Mouse (Mus musculus) liver, postnatal 0 days (tissue): ENCODE measurements at regions not wholly inside any gene's neighbourhood (a gene's known extent, or its start where the extent isn't known, plus 50 kb on each side); places are given as distances from the start of the nearest gene placed in this dataset.

Experiments
- ATAC-seq: fragments of 200-750 bp; cut with Nextera tagmentation; 2 replicates; pipeline ENCODE4 v1.8.0; 2017; ENCODE audit warnings: mild to moderate bottlenecking, moderate library complexity
- DNase-seq: peaks from one replicate; pipeline ENCODE4 v3.0.0-alpha.2; 2016
- H3K27ac ChIP-seq: fragments of 300-500 bp; sonication (generic); 2 replicates; pipeline ENCODE4 v1.5.1; 2014; ENCODE audit warnings: antibody characterized with exemption, moderate library complexity, mild to moderate bottlenecking, low read depth
- H3K27me3 ChIP-seq: fragments of 300-500 bp; sonication (generic); 2 replicates; pipeline ENCODE4 v1.6.1; 2014; ENCODE audit warnings: low read length, control low read depth, mixed read lengths; ENCODE audit not compliant: insufficient read depth
- H3K36me3 ChIP-seq: fragments of 300-500 bp; sonication (generic); replicated peaks from 2 replicates; pipeline ENCODE4 v1.6.1; 2014; ENCODE audit warnings: mild to moderate bottlenecking, control low read depth, low read length, moderate library complexity, mixed read lengths; ENCODE audit not compliant: insufficient read depth
- H3K4me1 ChIP-seq: fragments of 300-500 bp; sonication (generic); 2 replicates; pipeline ENCODE4 v1.6.1; 2014; ENCODE audit warnings: antibody characterized with exemption, mild to moderate bottlenecking, control low read depth; ENCODE audit not compliant: insufficient read depth
- H3K4me2 ChIP-seq: fragments of 300-500 bp; sonication (generic); 2 replicates; pipeline ENCODE4 v1.6.1; 2014; ENCODE audit warnings: low read depth, mild to moderate bottlenecking, low read length, moderate library complexity, mixed read lengths
- H3K4me3 ChIP-seq: fragments of 300-500 bp; sonication (generic); 2 replicates; pipeline ENCODE4 v1.5.1; 2014; ENCODE audit warnings: low read depth, low read length
- H3K9ac ChIP-seq: fragments of 300-500 bp; sonication (generic); replicated peaks from 2 replicates; pipeline ENCODE4 v1.6.1; 2014; ENCODE audit warnings: mild to moderate bottlenecking, moderate library complexity
- H3K9me3 ChIP-seq: fragments of 300-500 bp; sonication (generic); 2 replicates; pipeline ENCODE4 v1.6.1; 2016; ENCODE audit warnings: mild to moderate bottlenecking, control low read depth, low read length, mixed read lengths
- CTCF ChIP-seq: sonication (generic); IDR thresholded peaks from 2 replicates; pipeline ENCODE4 v1.5.1; 2016; ENCODE audit warnings: antibody characterized with exemption, low read depth
- EP300 ChIP-seq: IDR thresholded peaks from 2 replicates; pipeline ENCODE4 v1.6.1; 2016; ENCODE audit warnings: antibody characterized with exemption, low read depth, mild to moderate bottlenecking
- WGBS: fragments of 180-500 bp; shearing (Covaris S2); extraction: QIAGEN DNeasy Blood & Tissue Kit; methylation state at CpG from one replicate; pipeline ENCODE4 v1.1.7; 2014; ENCODE audit not compliant: insufficient replicate concordance; 5-methylcytosine and 5-hydroxymethylcytosine counted together

GRCm38 (mm10) chr11:17324651-17325050 is 67.3 kb downstream of the C1d start:
- TF ChIP-seq EP300: no peak
- no peak for TF ChIP-seq CTCF
- WGBS: 51% methylated on average over 4 of the region's 4 CpGs
- no peak overlapping the region for H3K4me2 ChIP-seq
- no peaks in the 10 kb centered on the region for H3K36me3 ChIP-seq
- no peaks in the 10 kb centered on the region for H3K9me3 ChIP-seq
- no peak overlapping the region for H3K9ac ChIP-seq
- no peaks in the 10 kb centered on the region for H3K27me3 ChIP-seq
- ATAC-seq: no peak
- no peak overlapping the region for H3K27ac ChIP-seq
- no peak for DNase-seq
- no peaks in the 10 kb centered on the region for H3K4me1 ChIP-seq
- no peak overlapping the region for H3K4me3 ChIP-seq

- Histone ChIP-seq H3K27me3 (no peaks in the 10 kb centered on the region), H3K4me2 (no peak overlapping the region), H3K27ac (no peak overlapping the region), H3K9ac (no peak overlapping the region), H3K9me3 (no peaks in the 10 kb centered on the region), H3K4me3 (no peak overlapping the region), H3K4me1 (no peaks in the 10 kb centered on the region), H3K36me3 (no peaks in the 10 kb centered on the region)
- WGBS: 79% methylated on average over 10 of the region's 10 CpGs
- TF ChIP-seq CTCF: no peak
- TF ChIP-seq EP300: no peak
- DNase-seq (no peak), ATAC-seq (no peak)
These were observed 68.6 kb downstream of the C1d start for GRCm38 (mm10) chr11:17325731-17326646.

- Histone ChIP-seq H3K36me3 (no peaks in the 10 kb centered on the region), H3K9ac (no peak overlapping the region), H3K4me2 (no peak overlapping the region), H3K27me3 (no peaks in the 10 kb centered on the region), H3K27ac (no peak overlapping the region), H3K4me1 (no peaks in the 10 kb centered on the region), H3K9me3 (no peaks in the 10 kb centered on the region), H3K4me3 (no peak overlapping the region)
- whole genome bisulfite sequencing: 70% methylated on average over 4 of the region's 4 CpGs
- TF ChIP-seq CTCF (no peak), EP300 (no peak)
- no peak for DNase-seq
- no peak for ATAC-seq
These were observed 69.3 kb downstream of the C1d start for GRCm38 (mm10) chr11:17326695-17327094.

- H3K9ac ChIP-seq: no peak overlapping the region
- ATAC-seq (no peak), DNase-seq (no peak)
- no peak overlapping the region for H3K4me2 ChIP-seq
- no peak overlapping the region for H3K27ac ChIP-seq
- 77% methylated on average over 1 of the region's 1 CpGs for WGBS
- TF ChIP-seq EP300: no peak
- TF ChIP-seq CTCF: no peak
- no peaks in the 10 kb centered on the region for H3K27me3 ChIP-seq
- no peak overlapping the region for H3K4me3 ChIP-seq
- no peaks in the 10 kb centered on the region for H3K36me3 ChIP-seq
- H3K4me1 ChIP-seq: no peaks in the 10 kb centered on the region
- no peaks in the 10 kb centered on the region for H3K9me3 ChIP-seq
These were observed 94.1 kb downstream of the C1d start for GRCm38 (mm10) chr11:17351476-17351875.

GRCm38 (mm10) chr11:17352148-17353130 is 95.1 kb downstream of the C1d start:
- Histone ChIP-seq H3K4me1 (no peaks in the 10 kb centered on the region), H3K4me2 (no peak overlapping the region), H3K9ac (no peak overlapping the region), H3K27me3 (no peaks in the 10 kb centered on the region), H3K36me3 (no peaks in the 10 kb centered on the region), H3K9me3 (no peaks in the 10 kb centered on the region), H3K27ac (no peak overlapping the region), H3K4me3 (no peak overlapping the region)
- DNase-seq: no peak
- TF ChIP-seq CTCF: no peak
- no peak for TF ChIP-seq EP300
- WGBS: 66% methylated on average over 17 of the region's 17 CpGs
- ATAC-seq: no peak

- H3K4me1 ChIP-seq: no peaks in the 10 kb centered on the region
- H3K27me3 ChIP-seq: no peaks in the 10 kb centered on the region
- no peak for DNase-seq
- no peak overlapping the region for H3K9ac ChIP-seq
- no peak for TF ChIP-seq CTCF
- no peak for TF ChIP-seq EP300
- H3K36me3 ChIP-seq: no peaks in the 10 kb centered on the region
- H3K4me2 ChIP-seq: no peak overlapping the region
- ATAC-seq: no peak
- H3K9me3 ChIP-seq: no peaks in the 10 kb centered on the region
- no peak overlapping the region for H3K4me3 ChIP-seq
- WGBS: 66% methylated on average over 1 of the region's 1 CpGs
- no peak overlapping the region for H3K27ac ChIP-seq
These were observed 102.4 kb downstream of the C1d start for GRCm38 (mm10) chr11:17359698-17360254.
